ENCODE assay signal across 8 mouse cellular contexts in genomic region chr4:152120311-152121182, GRCm38 (mm10). TPM values are rescaled to one million over a fixed set of nuclear protein-coding genes. Genes with fewer than 3 reads are reported as not detected.
A peak's percentile ranks its signal among the peaks of the same experiment; 100 is the strongest.
DNase-seq lines count a peak whose midpoint lies in the region; ATAC-seq and TF ChIP-seq lines count a peak whose summit lies in the region.

No protein-coding gene starts in this region.

- H3K27me3 ChIP-seq in spleen, adult 2 months (ENCODE audit: control insufficient read depth, insufficient read depth, low read length), result peaks cover 21% of the 10 kb centered on the region
- peaks cover 100% of the 10 kb centered on the region for H3K27me3 ChIP-seq in forebrain, embryonic 13.5 days
- peaks cover 100% of the 10 kb centered on the region for H3K27me3 ChIP-seq in liver, embryonic 12.5 days (replicated peaks)
- H3K27me3 ChIP-seq in thymus, adult 2 months (ENCODE audit: control insufficient read depth, insufficient read depth, low read length), result peaks cover 7% of the 10 kb centered on the region; the same call in 1 of the 2 replicates

- TF ChIP-seq CTCF in spleen, adult 2 months (IDR thresholded peaks at IDR 0.05; ENCODE audit: extremely low read depth, insufficient read depth, insufficient read length, insufficient replicate concordance), result no peak
- no peak for TF ChIP-seq CTCF in thymus, adult 2 months (IDR thresholded peaks at IDR 0.05; ENCODE audit: borderline replicate concordance, control insufficient read depth, extremely low read depth, insufficient read depth, low read length, poor library complexity)

- H3K9me3 ChIP-seq in forebrain, embryonic 13.5 days (replicated peaks), result no peaks in the 10 kb centered on the region
- no peaks in the 10 kb centered on the region for H3K9me3 ChIP-seq in liver, embryonic 12.5 days (replicated peaks)

- no peak for TF ChIP-seq POLR2A in spleen, adult 2 months (IDR thresholded peaks at IDR 0.05; ENCODE audit: low read depth, low read length)
- TF ChIP-seq POLR2A in thymus, adult 2 months (IDR thresholded peaks at IDR 0.05; ENCODE audit: control insufficient read depth, extremely low read depth, insufficient read depth, low read length, poor library complexity), result no peak

- H3K36me3 ChIP-seq in spleen, adult 2 months (ENCODE audit: control insufficient read depth, insufficient read depth, low read length), result no peaks in the 10 kb centered on the region
- H3K36me3 ChIP-seq in forebrain, embryonic 13.5 days (ENCODE audit: poor library complexity, severe bottlenecking), result no peaks in the 10 kb centered on the region; the same call in 1 of the 2 replicates
- no peaks in the 10 kb centered on the region for H3K36me3 ChIP-seq in liver, embryonic 12.5 days
- no peaks in the 10 kb centered on the region for H3K36me3 ChIP-seq in thymus, adult 2 months (ENCODE audit: control insufficient read depth, insufficient read depth, low read length)

- H3K4me2 ChIP-seq in forebrain, embryonic 13.5 days, result peak overlapping the region; percentile 24
- H3K4me2 ChIP-seq in liver, embryonic 12.5 days, result peak overlapping the region; percentile 51

- peak overlapping the region; percentile 72 for H3K27ac ChIP-seq in spleen, adult 2 months (ENCODE audit: insufficient read depth, low read length)
- H3K27ac ChIP-seq in forebrain, embryonic 13.5 days, result no peak overlapping the region
- H3K27ac ChIP-seq in liver, embryonic 12.5 days, result no peak overlapping the region
- H3K27ac ChIP-seq in thymus, adult 2 months (ENCODE audit: control insufficient read depth, insufficient read depth, low read length), result peak overlapping the region; percentile 13; the same call in 1 of the 2 replicates

- DNase-seq in spleen, adult 2 months (ENCODE audit: low read depth in 1 of 2, low spot score in 2 of 2), result peak in 1 of 2 experiments; percentile 41
- no peak for DNase-seq in spleen, postnatal 14 days (ENCODE audit: low spot score in 2 of 2)
- peak; percentile 45 for DNase-seq in thymus, adult 2 months
- DNase-seq in right cerebral cortex, adult 2 months (ENCODE audit: low spot score in 2 of 2), result no peak
- no peak for DNase-seq in urinary bladder, adult 2 months (ENCODE audit: low spot score)
- DNase-seq in frontal cortex, postnatal 10 days (ENCODE audit: low spot score in 2 of 2), result no peak

- no peak overlapping the region for H3K9ac ChIP-seq in forebrain, embryonic 13.5 days
- H3K9ac ChIP-seq in liver, embryonic 12.5 days, result no peak overlapping the region

- peak overlapping the region; percentile 50; the same call in 1 of the 2 replicates for H3K4me3 ChIP-seq in spleen, adult 2 months (ENCODE audit: extremely low read depth, insufficient read depth, insufficient read length)
- 0 out of 2 replicates have a peak overlapping the region, but pooled peaks have one; percentile 6 for H3K4me3 ChIP-seq in forebrain, embryonic 13.5 days
- peak overlapping the region; percentile 30 for H3K4me3 ChIP-seq in liver, embryonic 12.5 days
- peak overlapping the region; percentile 37 for H3K4me3 ChIP-seq in thymus, adult 2 months (ENCODE audit: control insufficient read depth, insufficient read depth, low read length)

- no peak for ATAC-seq in forebrain, embryonic 13.5 days
- no peak for ATAC-seq in liver, embryonic 12.5 days

- WGBS in spleen, adult 2 months, result 7% methylated on average over 31 of the region's 31 CpGs
- WGBS in forebrain, embryonic 13.5 days, result 1% methylated on average over 31 of the region's 31 CpGs
- 3% methylated on average over 29 of the region's 31 CpGs for WGBS in liver, embryonic 12.5 days (ENCODE audit: insufficient replicate concordance)
- WGBS in thymus, adult 2 months, result 6% methylated on average over 31 of the region's 31 CpGs

- peaks cover 23% of the 10 kb centered on the region for H3K4me1 ChIP-seq in spleen, adult 2 months (ENCODE audit: control insufficient read depth, insufficient read depth, insufficient read length)
- H3K4me1 ChIP-seq in forebrain, embryonic 13.5 days, result peaks cover 35% of the 10 kb centered on the region
- H3K4me1 ChIP-seq in liver, embryonic 12.5 days, result peaks cover 33% of the 10 kb centered on the region
- peaks cover 46% of the 10 kb centered on the region for H3K4me1 ChIP-seq in thymus, adult 2 months (replicated peaks; ENCODE audit: control insufficient read depth, insufficient read depth, low read length)

RNA-seq across cellular contexts. Expression of gene Tnfrsf25, which starts 4.8 kb away (rescaled TPM):
- 17.0 and 27.0 TPM in 2 replicates for polyA plus RNA-seq in spleen, adult 2 months (2012; rRNA removed)
- 0.38 and 0.88 TPM in 2 replicates for polyA plus RNA-seq in forebrain, embryonic 13.5 days (2015; fragmentation: Nextera tagmentation; extraction: Ambion mirVana)
- polyA plus RNA-seq in liver, embryonic 12.5 days (2016; fragmentation: Nextera tagmentation; extraction: Ambion mirVana), result 0.74 and 0.87 TPM in 2 replicates
- polyA plus RNA-seq in thymus, adult 2 months (2012; rRNA removed), result 19.9 and 20.6 TPM in 2 replicates
- 3.7 TPM in 2 replicates for polyA plus RNA-seq in urinary bladder, adult 2 months (2012; rRNA removed)

RNA-seq across cellular contexts. Expression of gene Espn, which starts 31.6 kb away (rescaled TPM):
- polyA plus RNA-seq in spleen, adult 2 months (2012; rRNA removed), result 2.1 and 2.7 TPM in 2 replicates
- polyA plus RNA-seq in forebrain, embryonic 13.5 days (2015; fragmentation: Nextera tagmentation; extraction: Ambion mirVana), result 0.10 and 0.13 TPM in 2 replicates
- polyA plus RNA-seq in liver, embryonic 12.5 days (2016; fragmentation: Nextera tagmentation; extraction: Ambion mirVana), result 2.6 and 2.9 TPM in 2 replicates
- polyA plus RNA-seq in thymus, adult 2 months (2012; rRNA removed), result 5.7 and 6.5 TPM in 2 replicates
- 6.0 and 7.8 TPM in 2 replicates for polyA plus RNA-seq in urinary bladder, adult 2 months (2012; rRNA removed)

RNA-seq across cellular contexts. Expression of gene Hes2, which starts 38.1 kb away (rescaled TPM):
- polyA plus RNA-seq in spleen, adult 2 months (2012; rRNA removed), result not detected in 2 replicates
- not detected in 2 replicates for polyA plus RNA-seq in forebrain, embryonic 13.5 days (2015; fragmentation: Nextera tagmentation; extraction: Ambion mirVana)
- polyA plus RNA-seq in liver, embryonic 12.5 days (2016; fragmentation: Nextera tagmentation; extraction: Ambion mirVana), result 0.05 TPM in 1 of 2 replicates, not detected in the other
- 0.07 and 0.20 TPM in 2 replicates for polyA plus RNA-seq in thymus, adult 2 months (2012; rRNA removed)
- 0.23 and 0.46 TPM in 2 replicates for polyA plus RNA-seq in urinary bladder, adult 2 months (2012; rRNA removed)

RNA-seq across cellular contexts. Expression of gene Plekhg5, which starts 48.2 kb away (rescaled TPM):
- 9.5 and 13.1 TPM in 2 replicates for polyA plus RNA-seq in spleen, adult 2 months (2012; rRNA removed)
- polyA plus RNA-seq in forebrain, embryonic 13.5 days (2015; fragmentation: Nextera tagmentation; extraction: Ambion mirVana), result 8.4 and 9.2 TPM in 2 replicates
- 7.7 and 8.4 TPM in 2 replicates for polyA plus RNA-seq in liver, embryonic 12.5 days (2016; fragmentation: Nextera tagmentation; extraction: Ambion mirVana)
- polyA plus RNA-seq in thymus, adult 2 months (2012; rRNA removed), result 21.5 and 22.0 TPM in 2 replicates
- polyA plus RNA-seq in urinary bladder, adult 2 months (2012; rRNA removed), result 13.2 and 14.6 TPM in 2 replicates

RNA-seq across cellular contexts. Expression of gene Acot7, which starts 57.4 kb away (rescaled TPM):
- 15.4 and 17.9 TPM in 2 replicates for polyA plus RNA-seq in spleen, adult 2 months (2012; rRNA removed)
- polyA plus RNA-seq in forebrain, embryonic 13.5 days (2015; fragmentation: Nextera tagmentation; extraction: Ambion mirVana), result 126 and 135 TPM in 2 replicates
- 33.0 and 36.2 TPM in 2 replicates for polyA plus RNA-seq in liver, embryonic 12.5 days (2016; fragmentation: Nextera tagmentation; extraction: Ambion mirVana)
- 56.6 and 80.8 TPM in 2 replicates for polyA plus RNA-seq in thymus, adult 2 months (2012; rRNA removed)
- 44.9 and 48.1 TPM in 2 replicates for polyA plus RNA-seq in urinary bladder, adult 2 months (2012; rRNA removed)

Comparison
In these comparisons a context has a peak if more than half of its experiments do, and no peak if none do; other contexts are left out.
1. H3K27ac ChIP-seq: peak in spleen, adult 2 months (single experiment) and thymus, adult 2 months (single experiment); none in forebrain, embryonic 13.5 days (single experiment) and liver, embryonic 12.5 days (single experiment).
2. Peak in every context shown above with its lines, with median percentiles within 50 percentile points of each other: H3K4me3 ChIP-seq.